Mouse (Mus musculus): ENCODE data around the gene Mettl6.
"Not testable (repeated sequence)": the region's sequence is repeated elsewhere in the genome, so short reads cannot be mapped to it uniquely, and the experiment has no call there.

Gene Mettl6

GRCm38 (mm10) chr14:31472451-31473061 is 22.3 kb downstream of the Mettl6 start:
- DNase-seq: peak; percentile 29

GRCm38 (mm10) chr14:31469711-31470110 is 25.1 kb downstream of the Mettl6 start:
- DNase-seq: no peak

GRCm38 (mm10) chr14:31464176-31464575 is 30.7 kb downstream of the Mettl6 start:
- no peak for DNase-seq

- no peak for DNase-seq
Observed at GRCm38 (mm10) chr14:31462886-31463285, 32.0 kb downstream of the Mettl6 start.

GRCm38 (mm10) chr14:31462226-31462625 is 32.6 kb downstream of the Mettl6 start:
- not testable (repeated sequence) for DNase-seq

- DNase-seq: no peak
Observed at GRCm38 (mm10) chr14:31458006-31458405, 36.8 kb downstream of the Mettl6 start.

GRCm38 (mm10) chr14:31456064-31456721 is 38.6 kb downstream of the Mettl6 start:
- DNase-seq: no peak

GRCm38 (mm10) chr14:31454849-31455566 is 39.8 kb downstream of the Mettl6 start:
- DNase-seq: peak; percentile 47

GRCm38 (mm10) chr14:31453946-31454345 is 40.9 kb downstream of the Mettl6 start:
- not testable (repeated sequence) for DNase-seq

GRCm38 (mm10) chr14:31448994-31449393 is 45.8 kb downstream of the Mettl6 start:
- DNase-seq: no peak

- no peak for DNase-seq
Observed at GRCm38 (mm10) chr14:31443616-31444015, 51.2 kb downstream of the Mettl6 start.

- DNase-seq: no peak
Observed at GRCm38 (mm10) chr14:31440725-31441124, 54.1 kb downstream of the Mettl6 start.

- DNase-seq: no peak
Observed at GRCm38 (mm10) chr14:31440230-31440629, 54.6 kb downstream of the Mettl6 start.

GRCm38 (mm10) chr14:31439279-31439678 is 55.6 kb downstream of the Mettl6 start:
- DNase-seq: peak; percentile 58

GRCm38 (mm10) chr14:31437826-31438529 is 56.9 kb downstream of the Mettl6 start:
- no peak for DNase-seq

- peak; percentile 93 for DNase-seq
Observed at GRCm38 (mm10) chr14:31435930-31436693, 58.7 kb downstream of the Mettl6 start, which contains the start of gene Sh3bp5. Gene Sh3bp5 (minus strand): TSS chr14:31436078.

- peak; percentile 49 for DNase-seq
Observed at GRCm38 (mm10) chr14:31435018-31435915, 59.6 kb downstream of the Mettl6 start.

- DNase-seq: peak; percentile 38
Observed at GRCm38 (mm10) chr14:31434426-31434825, 60.4 kb downstream of the Mettl6 start.

- peak; percentile 76 for DNase-seq
Observed at GRCm38 (mm10) chr14:31433851-31434360, 60.9 kb downstream of the Mettl6 start.

- DNase-seq: no peak
Observed at GRCm38 (mm10) chr14:31433126-31433525, 61.7 kb downstream of the Mettl6 start.

GRCm38 (mm10) chr14:31432424-31432823 is 62.4 kb downstream of the Mettl6 start:
- no peak for DNase-seq

Data from kidney, adult 11 months (tissue).